Mouse (Mus musculus) bone marrow, adult 2 months (tissue): ENCODE results near the gene Peak1. TPM values are rescaled to one million over a fixed set of nuclear protein-coding genes. Genes with fewer than 3 reads are reported as not detected.

Source experiments
- H3K27ac ChIP-seq: fragments of 200-500 bp; 2 replicates; pipeline ENCODE4 v1.5.1; 2012; ENCODE audit warnings: low read depth, mild to moderate bottlenecking, control low read depth, inconsistent platforms, low read length; ENCODE audit not compliant: control insufficient read depth, poor library complexity, insufficient read depth
- H3K4me1 ChIP-seq: fragments of 200-500 bp; 2 replicates; pipeline ENCODE4 v1.6.1; 2011; ENCODE audit warnings: low read length; ENCODE audit not compliant: control insufficient read depth, insufficient read depth
- H3K4me3 ChIP-seq: fragments of 200-500 bp; replicated peaks from 2 replicates; pipeline ENCODE3; 2011; ENCODE audit warnings: mild to moderate bottlenecking, low read depth, low read length, control low read depth; ENCODE audit not compliant: control insufficient read depth
- CTCF ChIP-seq: fragments of 200-500 bp; IDR thresholded peaks from 2 replicates; pipeline ENCODE4 v1.5.1; 2011; ENCODE audit warnings: low read length, control low read depth; ENCODE audit not compliant: control insufficient read depth, insufficient read depth
- POLR2A ChIP-seq: fragments of 200-500 bp; IDR thresholded peaks from 2 replicates; pipeline ENCODE4 v1.6.1; 2011; ENCODE audit warnings: low read depth, mild to moderate bottlenecking, control low read depth, low read length, borderline replicate concordance; ENCODE audit not compliant: control insufficient read depth
- WGBS: fragments of 180-500 bp; shearing (Covaris S2); methylation state at CpG from one replicate; pipeline ENCODE4 v1.1.7; 2018; 5-methylcytosine and 5-hydroxymethylcytosine counted together
- polyA plus RNA-seq: library from polyadenylated mRNA; stranded (reverse); fragments of >200 nt; gene quantifications from 2 replicates; pipeline ENCODE4 v1.2.4, GENCODE M21; 2011; ENCODE audit warnings: low replicate concordance; ENCODE audit not compliant: missing spikeins, insufficient read depth, insufficient read length

The Peak1 gene
- polyA plus RNA-seq, 1 experiment = 7.4 TPM

DNA sequence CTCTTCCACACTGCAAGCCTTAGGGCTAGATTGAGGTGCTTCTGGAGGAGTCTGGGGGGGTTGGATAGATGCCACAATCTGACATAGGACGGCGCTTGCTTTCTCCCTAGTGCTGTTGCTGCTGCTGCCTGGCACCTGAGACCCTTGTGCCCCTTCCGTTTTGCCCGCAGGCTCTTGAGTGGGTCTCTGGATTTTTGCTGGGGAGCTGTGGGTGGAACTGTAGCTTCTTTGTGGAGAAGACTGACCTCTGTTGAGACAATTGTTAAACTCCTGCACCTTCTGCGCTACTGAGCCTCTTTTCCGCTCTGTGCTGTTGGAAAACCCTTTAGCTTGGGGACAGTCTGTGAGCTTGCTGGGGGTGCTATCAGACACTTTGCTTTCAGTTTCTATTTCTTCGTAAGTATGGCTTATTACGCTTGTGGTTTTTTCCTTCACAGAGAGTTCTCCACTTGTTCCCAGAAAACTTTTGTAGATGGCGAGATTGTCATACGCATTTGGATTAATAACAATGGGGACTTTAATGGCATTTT, 159.5 kb downstream of the Peak1 start:
- no peaks in the 10 kb centered on the region for H3K4me1 ChIP-seq

DNA sequence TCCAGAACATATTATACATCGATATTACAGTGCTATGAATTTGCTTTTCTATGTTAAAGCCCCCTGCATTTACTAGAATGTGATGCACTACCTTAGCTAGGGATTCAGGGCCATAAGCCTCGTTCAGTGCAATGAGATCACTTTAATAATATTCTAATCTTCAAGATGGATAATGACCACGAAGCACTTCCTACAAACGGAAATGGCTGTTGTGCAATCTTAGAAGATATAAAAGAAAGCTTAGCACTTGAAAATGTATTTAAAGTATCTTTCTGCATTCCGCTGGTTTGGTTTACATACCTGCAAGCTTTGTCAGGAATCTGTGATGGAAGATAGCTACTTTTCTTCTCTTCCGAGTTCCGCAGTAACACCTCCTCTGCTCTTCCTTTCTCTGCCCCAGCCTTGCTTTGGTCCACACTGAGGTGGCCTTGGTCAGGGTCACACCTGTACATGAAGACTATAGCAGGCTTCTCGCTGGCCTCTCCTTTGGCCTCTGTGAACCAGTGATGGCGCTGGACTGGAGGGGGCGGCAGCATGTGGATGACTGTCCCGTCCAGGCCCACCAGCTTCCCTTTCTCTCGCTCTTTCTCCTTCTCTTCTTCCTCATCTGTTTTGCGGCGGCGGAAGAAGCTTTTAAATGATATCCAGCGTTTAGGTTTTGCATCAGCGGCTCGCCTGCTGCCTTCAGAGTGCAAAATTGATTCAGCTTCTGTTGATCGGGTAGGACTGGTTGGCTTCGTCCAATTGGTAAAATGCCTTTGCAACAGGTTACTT, 160.5 kb downstream of the Peak1 start:
- no peak overlapping the region for H3K27ac ChIP-seq
- H3K4me3 ChIP-seq = no peak overlapping the region
- WGBS = 77% methylated on average over 20 of the region's 20 CpGs
- TF ChIP-seq POLR2A (no peak), CTCF (no peak)
- H3K4me1 ChIP-seq = no peaks in the 10 kb centered on the region

More for the DNA sequence above, 159.5 kb downstream of the Peak1 start:
- Histone ChIP-seq H3K27ac (no peak overlapping the region), H3K4me3 (no peak overlapping the region)
- WGBS = 71% methylated on average over 10 of the region's 10 CpGs
- TF ChIP-seq POLR2A (no peak), CTCF (no peak)

DNA sequence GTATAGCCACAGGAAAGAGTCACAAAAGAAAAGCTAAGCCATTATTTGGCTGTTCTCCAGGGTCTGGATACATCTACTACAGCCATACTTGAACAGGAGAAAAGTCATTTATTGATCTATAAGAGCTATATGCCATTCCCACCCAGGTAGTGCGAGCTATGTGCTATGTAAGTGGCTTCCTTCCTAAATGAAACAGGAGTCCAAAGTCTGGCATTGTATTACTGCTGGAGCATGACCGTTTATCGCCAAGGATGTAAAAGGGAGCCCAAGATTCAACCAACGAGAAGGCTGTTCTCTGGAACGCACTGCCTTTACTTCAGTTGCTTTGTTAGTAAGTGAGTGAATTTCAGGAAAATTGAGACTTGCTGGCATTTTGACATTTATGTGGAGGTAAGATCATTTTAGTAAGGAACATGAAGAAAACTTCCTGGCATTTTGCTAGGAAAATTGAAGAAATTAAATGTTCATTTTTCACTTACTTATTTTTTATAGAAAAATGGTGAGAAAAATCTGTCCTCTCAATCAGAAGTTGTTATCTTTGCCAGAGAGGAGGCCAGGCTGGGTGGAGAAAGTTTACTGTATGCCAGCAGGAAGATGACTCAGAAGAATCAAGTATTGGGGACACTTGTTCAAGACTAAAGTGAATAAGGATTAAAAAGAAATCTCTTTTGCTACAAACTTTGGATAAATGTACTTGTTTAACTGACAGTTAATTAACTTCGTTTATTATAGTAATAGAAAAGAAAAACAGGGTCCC, 162.0 kb downstream of the Peak1 start:
- Histone ChIP-seq H3K27ac (no peak overlapping the region), H3K4me1 (no peaks in the 10 kb centered on the region), H3K4me3 (no peak overlapping the region)
- 86% methylated on average over 6 of the region's 6 CpGs for WGBS
- TF ChIP-seq POLR2A (no peak), CTCF (no peak)

DNA sequence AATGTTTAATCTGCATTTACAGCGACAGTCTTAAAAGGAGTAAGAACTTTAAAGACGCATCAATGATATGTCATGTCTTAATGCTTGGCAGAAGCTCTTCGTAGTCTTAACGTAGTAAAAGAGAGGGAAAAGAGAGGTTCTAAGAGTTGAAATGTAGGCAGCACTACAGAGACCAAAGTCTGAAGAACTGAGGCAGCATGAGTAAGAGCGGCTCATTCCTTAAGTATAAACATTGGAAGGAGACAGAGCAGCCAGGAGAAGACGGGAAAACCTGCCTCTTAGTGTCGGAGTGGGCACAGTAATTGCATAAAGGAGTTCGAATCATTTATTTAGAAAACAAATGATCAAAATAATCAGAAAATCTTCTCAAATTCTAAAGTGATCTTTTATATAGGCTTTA, 173.5 kb downstream of the Peak1 start:
- WGBS = 87% methylated on average over 8 of the region's 8 CpGs
- H3K27ac ChIP-seq = no peak overlapping the region
- TF ChIP-seq CTCF (no peak), POLR2A (no peak)
- no peak overlapping the region for H3K4me3 ChIP-seq
- H3K4me1 ChIP-seq = no peaks in the 10 kb centered on the region

DNA sequence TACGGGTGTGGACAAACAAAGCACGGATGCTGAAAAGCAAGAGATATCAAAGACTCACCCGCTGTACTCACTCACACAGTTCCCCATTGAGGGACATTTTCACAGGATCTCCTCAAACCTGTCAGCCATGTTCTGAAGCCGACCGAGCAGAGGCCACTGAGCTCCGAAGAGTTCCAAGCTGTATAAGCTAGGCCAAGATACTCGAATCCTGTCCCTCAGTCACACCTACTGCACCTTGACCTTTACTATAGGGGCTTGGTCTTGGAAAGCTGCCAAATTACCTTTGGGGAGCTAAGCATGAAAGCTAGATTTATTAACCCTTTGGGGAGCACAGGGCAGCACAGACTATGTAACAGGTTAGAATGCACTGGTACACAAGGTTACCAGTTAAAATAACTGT, 174.0 kb downstream of the Peak1 start:
- Histone ChIP-seq H3K4me1 (no peaks in the 10 kb centered on the region), H3K4me3 (no peak overlapping the region), H3K27ac (no peak overlapping the region)
- TF ChIP-seq CTCF = no peak
- no peak for TF ChIP-seq POLR2A
- 90% methylated on average over 7 of the region's 7 CpGs for WGBS

DNA sequence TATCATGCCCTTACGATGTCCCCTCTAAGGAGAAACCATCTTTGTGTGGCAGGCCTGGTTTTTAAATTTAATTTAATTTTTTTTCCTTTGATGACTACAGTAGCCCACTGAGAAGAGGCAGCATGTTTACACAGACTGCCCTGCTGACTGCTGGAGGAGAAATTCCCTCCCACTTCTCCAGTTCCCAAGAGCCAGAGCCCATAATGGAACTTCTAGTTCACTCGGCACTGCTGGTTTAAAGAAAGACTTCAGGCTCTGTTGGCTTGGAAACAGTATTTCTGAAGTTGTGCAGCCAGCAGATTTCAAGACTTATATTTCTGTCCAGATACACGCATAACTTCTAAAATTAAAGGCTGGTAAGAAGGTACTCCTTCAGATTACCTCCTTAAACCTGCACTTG, 175.2 kb downstream of the Peak1 start:
- TF ChIP-seq POLR2A = no peak
- Histone ChIP-seq H3K4me3 (no peak overlapping the region), H3K4me1 (no peaks in the 10 kb centered on the region), H3K27ac (no peak overlapping the region)
- 83% methylated on average over 3 of the region's 3 CpGs for WGBS

DNA sequence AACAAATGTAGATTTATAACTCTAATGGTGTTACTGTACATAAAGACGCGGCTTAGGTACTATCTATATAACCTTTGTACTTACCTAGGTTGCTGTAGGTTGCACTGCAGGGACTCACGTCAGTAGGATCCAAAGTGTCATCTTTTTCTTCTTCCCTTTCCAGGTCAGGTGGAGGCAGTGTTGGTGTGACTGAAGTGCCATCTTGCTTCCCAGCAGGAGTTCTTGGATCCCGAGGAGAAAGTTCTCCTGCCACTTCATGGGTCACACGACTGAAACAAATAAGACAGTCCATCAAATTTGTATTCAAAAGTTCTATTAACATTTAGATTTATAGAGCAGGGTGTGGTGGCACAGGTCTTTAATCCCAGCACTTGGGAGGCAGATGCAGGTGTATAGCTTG, 176.8 kb downstream of the Peak1 start:
- Histone ChIP-seq H3K4me3 (no peak overlapping the region), H3K27ac (no peak overlapping the region), H3K4me1 (no peaks in the 10 kb centered on the region)
- TF ChIP-seq POLR2A = no peak
- TF ChIP-seq CTCF = no peak
- WGBS = 83% methylated on average over 5 of the region's 5 CpGs

DNA sequence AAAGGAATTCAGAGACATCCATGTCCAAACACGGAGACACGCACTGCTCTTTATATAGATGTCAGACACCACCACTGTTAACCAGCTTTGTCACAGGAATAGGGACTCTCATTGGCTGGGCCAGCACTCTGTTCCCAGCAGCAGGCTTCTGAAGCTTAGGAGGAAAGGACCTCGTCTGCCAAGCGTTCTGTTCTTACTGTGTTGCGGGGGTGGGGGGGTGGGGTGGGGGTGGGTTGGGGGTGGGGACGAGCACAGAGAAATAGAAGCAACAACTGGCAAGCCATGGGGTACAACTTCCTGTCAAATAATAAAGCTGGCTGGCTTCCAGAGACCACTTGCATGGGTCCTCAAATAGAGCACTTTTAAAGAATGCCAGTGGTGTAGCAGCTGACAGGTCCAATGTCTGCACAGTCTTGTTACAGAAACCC, 182.0 kb downstream of the Peak1 start:
- Histone ChIP-seq H3K27ac (no peak overlapping the region), H3K4me1 (no peaks in the 10 kb centered on the region), H3K4me3 (no peak overlapping the region)
- WGBS = 56% methylated on average over 6 of the region's 6 CpGs
- TF ChIP-seq POLR2A (no peak), CTCF (no peak)
